In the genomic region with DNA sequence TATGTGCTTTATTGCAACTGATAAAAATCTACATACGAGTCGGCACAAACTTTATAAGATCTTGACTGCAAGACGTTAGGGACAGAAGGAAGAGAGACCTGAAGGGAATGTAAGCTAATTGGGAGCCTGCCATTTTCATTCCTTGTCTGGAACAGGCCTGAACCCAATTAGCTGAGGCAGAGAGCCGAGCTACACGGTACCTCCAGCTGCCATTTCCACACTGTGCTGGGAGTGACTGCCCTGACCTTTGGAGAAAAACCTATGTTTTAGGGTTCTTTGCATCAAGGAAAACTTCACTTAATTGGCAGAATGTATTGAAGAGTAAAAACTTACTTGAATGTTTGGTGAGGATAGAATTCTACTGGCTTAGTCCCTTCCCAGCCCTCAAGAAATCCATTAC, we compare ENCODE assay signal across 24 mouse cellular contexts.
DNase-seq lines count a peak whose midpoint lies in the region; ATAC-seq and TF ChIP-seq lines count a peak whose summit lies in the region.
"Had no signal": no experiment of that assay in that cellular context is flagged by ENCODE, and none has a peak within 500 bp of the region (broad histone marks: within the 10 kb centered on the region; RNA-seq: fewer than 3 reads in every experiment).

No protein-coding gene starts in this region.

- no peak for TF ChIP-seq CTCF in stomach, postnatal 0 days (IDR thresholded peaks at IDR 0.05; ENCODE audit: low read depth)
- TF ChIP-seq CTCF in embryonic fibroblast, embryonic 13.5 days (IDR thresholded peaks at IDR 0.05; ENCODE audit: borderline replicate concordance, insufficient read depth, low read length): no peak

- no peaks in the 10 kb centered on the region for H3K36me3 ChIP-seq in stomach, embryonic 16.5 days (ENCODE audit: control insufficient read depth, insufficient read depth, low read length)
- H3K36me3 ChIP-seq in stomach, postnatal 0 days (ENCODE audit: control insufficient read depth, insufficient read depth, low read length): no peaks in the 10 kb centered on the region
- H3K36me3 ChIP-seq: hindbrain, embryonic 12.5 days; liver, embryonic 15.5 days; neural tube, embryonic 13.5 days; stomach, embryonic 15.5 days had no signal

- peak; percentile 21 for DNase-seq in gastrocnemius, adult 18-20 months (ENCODE audit: low spot score)
- DNase-seq in gastrocnemius, postnatal 4 days (ENCODE audit: low spot score in 2 of 2): no peak
- DNase-seq in stomach, postnatal 0 days (ENCODE audit: low spot score): no peak
- no peak for DNase-seq in spleen, postnatal 14 days (ENCODE audit: low spot score in 2 of 2)
- DNase-seq: adrenal gland, postnatal 10 days; cerebellum, adult 8-10 months; gastrocnemius, postnatal 14 days; kidney, adult 18-20 months; kidney, postnatal 10 days; layer of hippocampus, postnatal 36 days; liver; lung, postnatal 4 days; right cerebral cortex, adult 18-20 months; right cerebral cortex, postnatal 4 days had no signal

- H3K4me3 ChIP-seq in stomach, embryonic 16.5 days (replicated peaks; ENCODE audit: low read length): no peak overlapping the region
- H3K4me3 ChIP-seq in stomach, postnatal 0 days (ENCODE audit: low read depth, low read length): no peak overlapping the region
- no peak overlapping the region for H3K4me3 ChIP-seq in embryonic fibroblast, embryonic 13.5 days (ENCODE audit: insufficient read depth, low read length)
- H3K4me3 ChIP-seq: hindbrain, embryonic 12.5 days; liver, embryonic 15.5 days; myocyte; neural tube, embryonic 13.5 days; stomach, embryonic 15.5 days had no signal

- H3K4me2 ChIP-seq in stomach, embryonic 16.5 days (ENCODE audit: low read depth, low read length): no peak overlapping the region
- H3K4me2 ChIP-seq in stomach, postnatal 0 days (replicated peaks; ENCODE audit: low read depth): no peak overlapping the region
- H3K4me2 ChIP-seq: hindbrain, embryonic 12.5 days; liver, embryonic 15.5 days; neural tube, embryonic 13.5 days; stomach, embryonic 15.5 days had no signal

- no peak overlapping the region for H3K9ac ChIP-seq in stomach, embryonic 16.5 days (ENCODE audit: low read length)
- H3K9ac ChIP-seq in stomach, postnatal 0 days (ENCODE audit: low read length): no peak overlapping the region
- H3K9ac ChIP-seq: hindbrain, embryonic 12.5 days; liver, embryonic 15.5 days; neural tube, embryonic 13.5 days; stomach, embryonic 15.5 days had no signal

- no peak for ATAC-seq in stomach, embryonic 16.5 days (ENCODE audit: insufficient read depth, low FRiP score)
- ATAC-seq in stomach, postnatal 0 days (ENCODE audit: low FRiP score, low TSS enrichment): no peak
- ATAC-seq in megakaryocyte-erythroid progenitor cell, adult 5-6 weeks (replicated peaks; ENCODE audit: low FRiP score, low TSS enrichment, poor library complexity, severe bottlenecking): no peak
- ATAC-seq: activated CD4-positive, CD25-positive, alpha-beta regulatory T cell, adult 4 months; midbrain, embryonic 16.5 days had no signal

- TF ChIP-seq EP300 in stomach, postnatal 0 days (optimal IDR thresholded peaks at IDR 0.05): no peak

- H3K27ac ChIP-seq in stomach, embryonic 16.5 days (ENCODE audit: low read length): peak overlapping the region; percentile 46; the same call in 1 of the 2 replicates
- no peak overlapping the region for H3K27ac ChIP-seq in stomach, postnatal 0 days (replicated peaks)
- H3K27ac ChIP-seq in embryonic fibroblast, embryonic 13.5 days (ENCODE audit: insufficient read depth, low read length): peak overlapping the region; percentile 30; the same call in 1 of the 2 replicates
- H3K27ac ChIP-seq: hindbrain, embryonic 12.5 days; liver, embryonic 15.5 days; neural tube, embryonic 13.5 days; stomach, embryonic 15.5 days had no signal

- TF ChIP-seq POLR2A in embryonic fibroblast, embryonic 13.5 days (IDR thresholded peaks at IDR 0.05; ENCODE audit: low read depth, low read length): no peak

- 61% methylated on average over 5 of the region's 5 CpGs for WGBS in stomach, embryonic 16.5 days
- 53% methylated on average over 5 of the region's 5 CpGs for WGBS in stomach, postnatal 0 days

- H3K4me1 ChIP-seq in stomach, embryonic 16.5 days (ENCODE audit: control insufficient read depth, insufficient read depth, low read length): 0 out of 2 replicates have a peak, but pooled peaks cover 2% of the 10 kb centered on the region
- no peaks in the 10 kb centered on the region for H3K4me1 ChIP-seq in stomach, postnatal 0 days (replicated peaks; ENCODE audit: control insufficient read depth, insufficient read depth)
- H3K4me1 ChIP-seq in embryonic fibroblast, embryonic 13.5 days (ENCODE audit: control insufficient read depth, insufficient read depth, low read length): peaks cover 3% of the 10 kb centered on the region; the same call in 1 of the 2 replicates
- H3K4me1 ChIP-seq: liver, embryonic 15.5 days; stomach, embryonic 15.5 days had no signal

- H3K27me3 ChIP-seq in stomach, embryonic 16.5 days (ENCODE audit: control insufficient read depth, insufficient read depth, low read length): no peaks in the 10 kb centered on the region
- no peaks in the 10 kb centered on the region for H3K27me3 ChIP-seq in stomach, postnatal 0 days (ENCODE audit: control insufficient read depth, insufficient read depth, low read length)
- H3K27me3 ChIP-seq: hindbrain, embryonic 12.5 days; liver, embryonic 15.5 days; neural tube, embryonic 13.5 days; stomach, embryonic 15.5 days had no signal

- no peaks in the 10 kb centered on the region for H3K9me3 ChIP-seq in stomach, embryonic 16.5 days (replicated peaks; ENCODE audit: control insufficient read depth, low read length)
- no peaks in the 10 kb centered on the region for H3K9me3 ChIP-seq in stomach, postnatal 0 days (ENCODE audit: control insufficient read depth, low read length)
- H3K9me3 ChIP-seq: hindbrain, embryonic 12.5 days; liver, embryonic 15.5 days; neural tube, embryonic 13.5 days; stomach, embryonic 15.5 days had no signal
